13 mouse cellular contexts compared by ENCODE assay signal in genomic region chr9:60983246-60983645, GRCm38 (mm10).
"Had no signal": no experiment of that assay in that cellular context is flagged by ENCODE, and none has a peak within 500 bp of the region (broad histone marks: within the 10 kb centered on the region; RNA-seq: fewer than 3 reads in every experiment).

No protein-coding gene starts in this region.

- H3K27me3 ChIP-seq: liver, embryonic 13.5 days; midbrain, embryonic 12.5 days; midbrain, embryonic 15.5 days; neural tube, embryonic 12.5 days; stomach, embryonic 15.5 days had no signal

- H3K4me1 ChIP-seq: liver, embryonic 13.5 days; midbrain, embryonic 12.5 days; midbrain, embryonic 15.5 days; neural tube, embryonic 12.5 days had no signal

- H3K36me3 ChIP-seq: liver, embryonic 13.5 days; midbrain, embryonic 12.5 days; midbrain, embryonic 15.5 days; neural tube, embryonic 12.5 days; neural tube, embryonic 15.5 days; stomach, embryonic 15.5 days had no signal

- H3K9me3 ChIP-seq: liver, embryonic 13.5 days; midbrain, embryonic 12.5 days; midbrain, embryonic 15.5 days; neural tube, embryonic 12.5 days; neural tube, embryonic 15.5 days; stomach, embryonic 15.5 days had no signal

- DNase-seq: left cerebral cortex, postnatal 4 days; liver; liver, embryonic 13.5 days; lung, adult 2 months; right cerebral cortex, postnatal 4 days; thymus, adult 18-20 months; thymus, postnatal 36 days had no signal

- H3K9ac ChIP-seq: liver, embryonic 13.5 days; midbrain, embryonic 12.5 days; midbrain, embryonic 15.5 days; neural tube, embryonic 12.5 days; neural tube, embryonic 15.5 days; stomach, embryonic 15.5 days had no signal

- H3K4me3 ChIP-seq: liver, embryonic 13.5 days; midbrain, embryonic 12.5 days; midbrain, embryonic 15.5 days; neural tube, embryonic 12.5 days; neural tube, embryonic 15.5 days; stomach, embryonic 15.5 days had no signal

- H3K27ac ChIP-seq: liver, embryonic 13.5 days; macrophage; midbrain, embryonic 12.5 days; midbrain, embryonic 15.5 days; neural tube, embryonic 12.5 days; neural tube, embryonic 15.5 days; stomach, embryonic 15.5 days had no signal

- H3K4me2 ChIP-seq: liver, embryonic 13.5 days; midbrain, embryonic 12.5 days; midbrain, embryonic 15.5 days; neural tube, embryonic 12.5 days; neural tube, embryonic 15.5 days; stomach, embryonic 15.5 days had no signal
